Mouse (Mus musculus): ENCODE results near the gene Sec14l4. TPM values are rescaled to one million over a fixed set of nuclear protein-coding genes. Genes with fewer than 3 reads are reported as not detected.

The Sec14l4 gene
- 1.4 and 1.5 TPM in 2 replicates for polyA plus RNA-seq (2015; fragmentation: Nextera tagmentation; extraction: Ambion mirVana)

DNA sequence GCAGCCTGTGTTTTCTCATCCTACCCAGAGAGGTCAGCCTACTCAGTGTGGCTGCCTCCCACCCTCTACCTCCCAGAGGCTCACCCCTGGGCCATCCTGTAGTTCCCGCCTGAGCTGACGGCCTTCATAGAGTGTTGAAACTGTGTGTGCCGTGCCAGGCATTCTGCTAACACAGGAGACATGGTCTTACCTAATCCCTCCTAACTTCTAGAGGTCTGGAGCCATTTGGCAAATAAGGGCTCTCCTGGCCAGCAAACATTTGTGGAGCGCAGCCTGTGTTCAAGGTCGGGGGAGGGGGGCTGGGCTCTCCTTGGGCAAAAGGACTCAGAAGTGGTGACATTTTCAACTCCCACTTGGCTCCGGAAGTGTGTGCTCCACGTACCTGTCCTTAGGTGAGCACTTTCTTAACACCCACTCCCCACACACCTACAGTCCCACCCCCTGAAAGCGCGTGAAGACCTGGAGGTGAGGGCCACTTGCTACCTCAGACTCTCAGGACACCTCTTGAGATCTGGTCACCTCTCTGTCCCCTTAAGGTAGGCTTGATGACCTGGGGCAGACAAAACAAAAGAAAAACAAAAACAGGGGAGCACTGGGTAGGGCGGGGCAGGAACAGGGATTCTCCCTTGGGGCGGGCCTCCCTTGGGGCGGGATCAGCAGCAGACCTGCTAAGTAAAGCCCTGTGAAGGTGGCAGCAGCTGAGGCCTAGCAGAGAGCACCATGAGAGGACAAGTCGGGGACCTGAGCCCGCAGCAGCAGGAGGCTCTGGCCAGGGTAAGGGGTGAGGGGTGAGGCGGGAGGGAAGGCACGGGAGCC, at the start of gene Sec14l4:
Gene Sec14l4, plus strand, starts transcription at position 337 of the 816 bp plus-strand sequence.
- Histone ChIP-seq H3K4me2 (peak within 1 kb of the TSS; percentile 25; the same call in 1 of the 2 replicates), H3K9me3 (no peaks in the 10 kb centered on the region), H3K9ac (no peak within 1 kb of the TSS), H3K4me1 (0 out of 2 replicates have a peak, but pooled peaks cover 5% of the 10 kb centered on the region), H3K27me3 (replicated peaks) (no peaks in the 10 kb centered on the region), H3K27ac (0 out of 2 replicates have a peak within 1 kb of the TSS, but pooled peaks have one; percentile 16), H3K4me3 (replicated peaks) (no peak within 1 kb of the TSS), H3K36me3 (no peaks in the 10 kb centered on the region)
- WGBS = 37% methylated on average over 16 of the region's 16 CpGs
- ATAC-seq (ENCODE audit: insufficient read depth, low FRiP score, low read depth) = peak; percentile 40; the same call in 1 of the 2 replicates

DNA sequence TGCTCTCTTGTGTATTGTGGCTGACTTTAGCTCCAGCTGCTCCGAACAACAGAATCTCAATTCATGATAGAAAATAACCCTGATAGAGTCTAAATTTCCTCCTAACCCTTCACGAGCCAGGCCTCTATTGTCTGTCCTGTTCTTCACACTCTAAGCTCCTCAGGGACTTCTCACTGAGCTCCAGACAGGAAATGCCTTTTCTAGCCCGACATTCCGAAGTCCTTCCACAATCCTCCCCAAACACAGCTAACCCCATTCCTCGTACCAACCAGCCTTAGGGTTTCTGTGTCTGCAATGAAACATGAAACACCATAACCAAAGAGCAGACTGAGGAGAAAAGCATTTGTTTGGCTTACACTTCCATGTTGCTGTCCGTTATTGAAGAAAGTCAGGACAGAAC, 49.7 kb upstream of the Sec14l4 start:
- 0 out of 2 replicates have a peak, but pooled peaks cover 13% of the 10 kb centered on the region for H3K27me3 ChIP-seq (replicated peaks)
- H3K27ac ChIP-seq = no peak overlapping the region
- peaks cover 4% of the 10 kb centered on the region for H3K4me1 ChIP-seq
- H3K9me3 ChIP-seq = no peaks in the 10 kb centered on the region
- 71% methylated on average over 6 of the region's 6 CpGs for WGBS
- H3K36me3 ChIP-seq = peaks cover 25% of the 10 kb centered on the region
- ATAC-seq (ENCODE audit: insufficient read depth, low FRiP score, low read depth) = no peak
- H3K9ac ChIP-seq = no peak overlapping the region
- no peak overlapping the region for H3K4me3 ChIP-seq (replicated peaks)
- no peak overlapping the region for H3K4me2 ChIP-seq

DNA sequence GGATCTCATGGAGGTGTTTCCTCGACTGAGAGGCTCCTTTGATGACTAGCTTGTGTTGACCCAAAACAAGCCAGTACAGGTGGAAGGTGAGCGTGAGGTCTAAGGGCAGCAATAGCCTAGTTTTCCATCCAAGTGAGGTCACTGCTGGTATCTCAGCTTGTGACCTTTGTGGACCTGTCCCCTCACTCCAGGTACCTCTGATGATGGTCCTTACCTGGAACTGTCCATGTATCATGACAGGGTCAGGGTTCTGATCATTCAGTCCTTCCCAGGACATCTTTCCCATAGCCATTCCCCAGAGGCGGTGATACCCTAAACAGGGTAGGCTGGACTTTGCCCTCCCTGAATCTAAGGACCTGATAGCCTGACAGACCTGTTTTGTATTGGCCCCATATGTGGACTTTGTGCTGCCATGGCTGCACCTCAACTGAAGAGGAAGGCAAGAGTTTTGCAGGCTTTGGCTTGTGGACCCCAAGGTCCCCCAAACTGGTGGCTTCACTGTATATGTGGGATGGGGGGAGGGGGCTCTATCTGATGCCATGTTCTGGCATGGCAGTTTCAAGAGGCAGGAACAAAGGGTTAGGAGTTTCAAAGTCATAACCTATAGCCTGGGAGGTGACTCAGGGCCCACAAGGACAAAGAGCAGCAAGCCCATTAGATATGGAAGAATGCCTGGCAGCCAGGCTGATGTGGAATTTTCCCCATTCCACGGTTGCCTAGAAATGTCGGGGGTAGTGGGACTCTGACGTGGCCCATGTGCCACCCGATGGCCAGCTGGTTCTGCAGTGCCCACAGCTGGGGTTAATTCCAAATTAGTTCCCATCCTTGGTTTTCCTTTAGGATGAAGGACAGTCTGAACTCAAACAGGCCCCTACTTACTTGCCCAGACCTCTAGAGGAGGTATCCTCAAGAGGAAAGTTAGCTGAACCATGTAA, 48.7 kb upstream of the Sec14l4 start:
- WGBS = 60% methylated on average over 7 of the region's 7 CpGs
- Histone ChIP-seq H3K27ac (peak overlapping the region; percentile 75), H3K4me3 (replicated peaks) (peak overlapping the region; percentile 45), H3K9ac (no peak overlapping the region), H3K27me3 (replicated peaks) (0 out of 2 replicates have a peak, but pooled peaks cover 13% of the 10 kb centered on the region), H3K36me3 (peaks cover 17% of the 10 kb centered on the region), H3K4me1 (peaks cover 4% of the 10 kb centered on the region), H3K9me3 (no peaks in the 10 kb centered on the region), H3K4me2 (peak overlapping the region; percentile 54)
- ATAC-seq (ENCODE audit: insufficient read depth, low FRiP score, low read depth) = no peak

DNA sequence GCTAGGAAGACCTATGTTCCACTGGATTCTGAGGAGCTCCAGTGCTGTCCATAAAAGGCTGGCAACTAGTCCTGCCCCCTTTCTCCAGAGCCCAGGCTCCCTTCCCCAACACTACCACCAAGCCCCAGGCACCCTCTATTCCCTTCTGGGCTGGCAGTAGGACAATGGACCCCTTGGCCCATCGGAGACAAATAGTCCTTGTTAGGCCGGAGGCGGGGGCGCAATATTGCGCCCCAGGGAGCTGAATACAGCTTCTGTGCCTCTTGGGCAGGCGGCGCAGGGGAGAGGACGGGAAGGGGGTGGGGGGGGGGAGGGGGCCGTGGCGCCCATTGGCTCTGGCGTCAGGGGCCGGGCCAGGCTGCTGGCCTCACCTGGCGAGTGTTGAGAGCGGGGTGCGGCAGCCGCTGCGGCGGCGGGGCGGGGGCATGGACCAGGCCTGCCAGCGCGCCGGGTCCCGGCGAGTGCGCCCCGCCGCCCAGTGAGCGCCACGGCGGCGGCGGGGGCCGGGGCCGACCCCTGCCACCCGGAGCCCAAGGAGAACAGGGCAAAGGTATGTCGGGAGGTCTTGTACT, 47.9 kb upstream of the Sec14l4 start, which contains the start of gene Gal3st1:
Gene Gal3st1, plus strand, starts transcription at position 346 of the 572 bp plus-strand sequence.
- H3K27ac ChIP-seq = peak within 1 kb of the TSS; percentile 85
- H3K36me3 ChIP-seq = peaks cover 10% of the 10 kb centered on the region
- WGBS = under 1% methylated on average over 34 of the region's 37 CpGs
- peak within 1 kb of the TSS; percentile 29; the same call in 1 of the 2 replicates for H3K9ac ChIP-seq
- H3K4me1 ChIP-seq = peaks cover 4% of the 10 kb centered on the region
- 0 out of 2 replicates have a peak, but pooled peaks cover 13% of the 10 kb centered on the region for H3K27me3 ChIP-seq (replicated peaks)
- peak within 1 kb of the TSS; percentile 45 for H3K4me3 ChIP-seq (replicated peaks)
- H3K4me2 ChIP-seq = peak within 1 kb of the TSS; percentile 54
- peak; percentile 86 for ATAC-seq (ENCODE audit: insufficient read depth, low FRiP score, low read depth)
- no peaks in the 10 kb centered on the region for H3K9me3 ChIP-seq

DNA sequence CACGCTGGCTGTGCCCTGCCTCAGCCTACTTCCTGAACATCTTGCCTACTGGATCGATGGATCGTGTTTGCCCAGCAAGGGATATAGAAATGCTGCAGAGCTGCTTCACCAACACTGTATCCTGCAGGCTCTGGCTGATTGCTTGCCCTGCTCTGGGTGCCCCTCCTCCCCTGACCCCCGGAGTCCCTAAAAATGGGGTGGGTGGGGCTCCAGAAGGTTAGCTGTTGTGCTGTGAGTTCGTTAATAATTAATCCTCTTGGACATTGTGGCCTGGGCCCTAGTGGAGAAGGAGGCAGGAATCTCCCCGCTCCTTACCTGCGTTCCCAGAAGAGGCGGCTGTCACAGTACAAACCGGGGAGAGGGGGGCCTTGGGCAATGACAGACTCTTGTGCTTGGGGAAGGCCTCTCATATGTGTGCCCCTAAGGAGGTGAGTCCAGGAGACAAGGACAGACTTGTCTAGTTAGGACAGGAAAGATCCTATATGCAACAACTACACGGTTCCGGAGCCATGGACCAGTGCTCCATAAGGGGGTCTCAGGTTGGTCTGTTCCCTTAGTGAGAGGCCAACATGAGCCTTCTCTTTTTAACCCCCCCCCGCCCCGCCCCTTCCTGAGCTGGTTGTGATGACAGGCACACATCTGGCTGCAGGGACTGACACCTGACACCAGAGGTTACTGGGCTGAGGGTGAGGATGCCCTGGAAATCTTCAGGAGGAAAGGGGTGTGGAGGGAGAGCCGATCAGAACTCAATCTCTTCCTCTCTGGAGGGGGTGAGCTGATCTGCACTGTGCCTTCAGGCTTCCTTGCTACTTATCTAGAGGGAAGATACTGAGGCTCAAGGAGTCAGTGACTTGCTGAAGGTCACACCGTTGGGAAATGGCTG, 47.2 kb upstream of the Sec14l4 start:
- Histone ChIP-seq H3K4me3 (replicated peaks) (peak overlapping the region; percentile 45), H3K9ac (peak overlapping the region; percentile 29; the same call in 1 of the 2 replicates), H3K4me2 (peak overlapping the region; percentile 54), H3K27ac (peak overlapping the region; percentile 85), H3K9me3 (no peaks in the 10 kb centered on the region), H3K27me3 (replicated peaks) (0 out of 2 replicates have a peak, but pooled peaks cover 13% of the 10 kb centered on the region), H3K4me1 (peaks cover 4% of the 10 kb centered on the region), H3K36me3 (peaks cover 6% of the 10 kb centered on the region; the same call in 1 of the 2 replicates)
- WGBS = 11% methylated on average over 15 of the region's 15 CpGs
- peak; percentile 73 for ATAC-seq (ENCODE audit: insufficient read depth, low FRiP score, low read depth)

DNA sequence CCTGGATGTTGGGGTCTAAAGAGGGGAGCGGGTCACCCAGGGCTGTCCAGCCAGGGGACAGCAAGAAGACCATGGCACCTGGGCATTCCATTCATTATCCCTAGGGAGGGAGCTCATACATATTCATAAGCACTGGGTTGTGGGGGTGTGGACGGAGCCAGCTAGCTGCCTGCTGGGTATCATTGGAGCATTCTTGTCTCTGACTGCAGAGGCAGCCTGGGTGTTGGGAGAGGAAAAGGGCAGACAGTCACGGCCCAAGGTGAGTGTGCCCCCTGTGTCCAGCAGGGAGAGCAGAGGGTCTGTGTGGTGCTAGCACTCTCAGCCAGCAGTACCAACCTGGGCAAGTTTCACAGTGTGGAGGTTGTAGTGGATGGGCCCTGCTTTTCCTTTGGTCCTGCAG, 41.5 kb upstream of the Sec14l4 start:
- Histone ChIP-seq H3K27me3 (replicated peaks) (no peaks in the 10 kb centered on the region), H3K4me2 (no peak overlapping the region), H3K4me3 (replicated peaks) (no peak overlapping the region), H3K9ac (no peak overlapping the region), H3K27ac (no peak overlapping the region), H3K9me3 (no peaks in the 10 kb centered on the region), H3K4me1 (no peaks in the 10 kb centered on the region), H3K36me3 (no peaks in the 10 kb centered on the region)
- no peak for ATAC-seq (ENCODE audit: insufficient read depth, low FRiP score, low read depth)
- WGBS = 66% methylated on average over 3 of the region's 3 CpGs

DNA sequence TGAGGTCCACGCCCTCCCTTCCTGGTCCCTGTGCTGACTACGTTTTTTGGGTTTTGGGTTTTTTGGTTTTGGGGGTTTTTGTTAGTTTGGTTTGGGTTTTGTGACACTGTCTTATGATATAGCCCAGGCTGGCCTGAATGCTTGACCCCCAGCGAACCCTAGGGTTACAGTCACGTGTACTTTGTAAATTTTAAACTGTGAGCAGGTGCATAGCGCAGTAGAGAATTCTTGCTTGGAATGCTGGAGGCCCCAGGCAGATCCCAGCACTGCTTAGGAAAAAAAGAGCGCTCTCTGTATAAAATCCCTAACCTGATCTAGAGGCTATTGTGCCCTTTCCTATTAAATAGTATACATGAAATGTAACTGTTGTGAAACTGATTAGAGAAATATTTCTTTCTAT, 38.1 kb upstream of the Sec14l4 start:
- H3K9me3 ChIP-seq = no peaks in the 10 kb centered on the region
- no peaks in the 10 kb centered on the region for H3K36me3 ChIP-seq
- no peak overlapping the region for H3K4me2 ChIP-seq
- no peak overlapping the region for H3K9ac ChIP-seq
- peaks cover 2% of the 10 kb centered on the region; the same call in 1 of the 2 replicates for H3K4me1 ChIP-seq
- 63% methylated on average over 6 of the region's 6 CpGs for WGBS
- no peak for ATAC-seq (ENCODE audit: insufficient read depth, low FRiP score, low read depth)
- H3K27me3 ChIP-seq (replicated peaks) = peaks cover 8% of the 10 kb centered on the region
- H3K27ac ChIP-seq = no peak overlapping the region
- no peak overlapping the region for H3K4me3 ChIP-seq (replicated peaks)

GRCm38 (mm10) chr11:3993914-3994313, 37.3 kb upstream of the Sec14l4 start:
- Histone ChIP-seq H3K4me3 (replicated peaks) (no peak overlapping the region), H3K9ac (no peak overlapping the region), H3K36me3 (no peaks in the 10 kb centered on the region), H3K4me2 (no peak overlapping the region), H3K27me3 (replicated peaks) (peaks cover 16% of the 10 kb centered on the region), H3K4me1 (peaks cover 7% of the 10 kb centered on the region; the same call in 1 of the 2 replicates), H3K9me3 (no peaks in the 10 kb centered on the region), H3K27ac (no peak overlapping the region)
- no peak for ATAC-seq (ENCODE audit: insufficient read depth, low FRiP score, low read depth)
- WGBS = 84% methylated on average over 6 of the region's 6 CpGs

- Histone ChIP-seq H3K4me2 (no peak overlapping the region), H3K9ac (no peak overlapping the region), H3K36me3 (no peaks in the 10 kb centered on the region), H3K9me3 (no peaks in the 10 kb centered on the region), H3K4me1 (peaks cover 7% of the 10 kb centered on the region; the same call in 1 of the 2 replicates), H3K4me3 (replicated peaks) (no peak overlapping the region), H3K27me3 (replicated peaks) (peaks cover 25% of the 10 kb centered on the region), H3K27ac (no peak overlapping the region)
- ATAC-seq (ENCODE audit: insufficient read depth, low FRiP score, low read depth) = no peak
- 80% methylated on average over 5 of the region's 5 CpGs for WGBS
Observed at GRCm38 (mm10) chr11:3995511-3995910, 35.8 kb upstream of the Sec14l4 start.

DNA sequence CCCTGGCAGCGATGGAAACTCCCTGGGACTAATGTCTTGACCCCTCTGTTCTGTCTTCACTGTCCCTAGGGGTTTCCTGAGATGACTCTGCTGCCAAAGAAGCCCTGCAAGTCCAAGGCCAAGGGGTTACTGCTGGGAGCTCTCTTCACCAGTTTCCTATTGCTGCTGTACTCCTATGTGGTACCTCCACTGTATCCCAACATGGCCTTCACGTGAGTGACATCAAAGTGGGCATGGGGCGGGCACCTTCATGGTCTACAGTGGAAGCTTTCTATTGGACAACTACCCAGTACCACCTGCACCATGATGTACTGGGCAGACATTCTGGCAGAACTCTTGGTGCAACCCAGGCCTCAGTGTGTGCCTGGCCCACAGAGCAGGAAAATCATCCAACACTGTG, 34.4 kb upstream of the Sec14l4 start:
- H3K4me3 ChIP-seq (replicated peaks) = no peak overlapping the region
- H3K4me1 ChIP-seq = peaks cover 7% of the 10 kb centered on the region; the same call in 1 of the 2 replicates
- no peak for ATAC-seq (ENCODE audit: insufficient read depth, low FRiP score, low read depth)
- 83% methylated on average over 3 of the region's 3 CpGs for whole genome bisulfite sequencing
- no peak overlapping the region for H3K4me2 ChIP-seq
- H3K9ac ChIP-seq = no peak overlapping the region
- peaks cover 25% of the 10 kb centered on the region for H3K27me3 ChIP-seq (replicated peaks)
- H3K27ac ChIP-seq = no peak overlapping the region
- no peaks in the 10 kb centered on the region for H3K36me3 ChIP-seq
- H3K9me3 ChIP-seq = no peaks in the 10 kb centered on the region
